ENCODE assay signal across 9 mouse cellular contexts in the genomic region with DNA sequence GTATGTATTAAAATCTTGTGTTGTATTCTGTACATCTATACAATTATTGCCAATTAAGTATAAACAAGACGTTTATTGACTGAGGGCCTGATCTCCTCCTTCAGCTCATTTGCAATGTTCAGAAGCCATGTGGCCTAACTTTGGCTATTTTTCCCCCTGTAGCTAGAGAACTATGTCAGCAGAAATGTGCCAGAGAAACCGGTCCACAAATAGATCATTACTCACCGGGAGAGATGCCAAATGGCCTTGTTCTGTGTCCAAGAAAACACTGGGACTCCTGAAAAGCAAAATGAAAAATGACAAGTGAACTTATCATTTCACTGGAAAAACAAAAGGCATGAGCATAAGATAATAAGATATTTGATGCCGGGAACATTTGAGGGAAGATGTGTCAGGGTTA. TPM values are rescaled to one million over a fixed set of nuclear protein-coding genes. Genes with fewer than 3 reads are reported as not detected.
A peak's percentile ranks its signal among the peaks of the same experiment; 100 is the strongest.
DNase-seq lines count a peak whose midpoint lies in the region; ATAC-seq lines count a peak whose summit lies in the region.
"Had no signal": no experiment of that assay in that cellular context is flagged by ENCODE, and none has a peak within 500 bp of the region (broad histone marks: within the 10 kb centered on the region; RNA-seq: fewer than 3 reads in every experiment).

No protein-coding gene starts in this region.

- H3K9ac ChIP-seq in forebrain, embryonic 14.5 days (ENCODE audit: low read length) = no peak overlapping the region
- no peak overlapping the region for H3K9ac ChIP-seq in forebrain, embryonic 13.5 days
- H3K9ac ChIP-seq: midbrain, embryonic 12.5 days had no signal

- H3K4me2 ChIP-seq in forebrain, embryonic 14.5 days (ENCODE audit: low read length) = no peak overlapping the region
- H3K4me2 ChIP-seq in forebrain, embryonic 13.5 days = no peak overlapping the region
- H3K4me2 ChIP-seq: midbrain, embryonic 12.5 days had no signal

- H3K36me3 ChIP-seq in forebrain, embryonic 14.5 days (ENCODE audit: control insufficient read depth, insufficient read depth, low read length) = no peaks in the 10 kb centered on the region
- H3K36me3 ChIP-seq in forebrain, embryonic 13.5 days (ENCODE audit: poor library complexity, severe bottlenecking) = 0 out of 2 replicates have a peak, but pooled peaks cover 11% of the 10 kb centered on the region
- H3K36me3 ChIP-seq: midbrain, embryonic 12.5 days had no signal

- H3K4me1 ChIP-seq in forebrain, embryonic 14.5 days (ENCODE audit: control insufficient read depth, insufficient read depth, low read length) = no peaks in the 10 kb centered on the region
- no peaks in the 10 kb centered on the region for H3K4me1 ChIP-seq in forebrain, embryonic 13.5 days
- H3K4me1 ChIP-seq: midbrain, embryonic 12.5 days had no signal

- no peaks in the 10 kb centered on the region for H3K9me3 ChIP-seq in forebrain, embryonic 14.5 days (replicated peaks; ENCODE audit: control insufficient read depth, low read length)
- H3K9me3 ChIP-seq in forebrain, embryonic 13.5 days (replicated peaks) = no peaks in the 10 kb centered on the region
- H3K9me3 ChIP-seq: midbrain, embryonic 12.5 days had no signal

- H3K27ac ChIP-seq in forebrain, embryonic 14.5 days (ENCODE audit: low read depth, low read length) = no peak overlapping the region
- no peak overlapping the region for H3K27ac ChIP-seq in forebrain, embryonic 13.5 days
- H3K27ac ChIP-seq: midbrain, embryonic 12.5 days had no signal

- ATAC-seq in forebrain, embryonic 14.5 days = no peak
- ATAC-seq in forebrain, embryonic 13.5 days = no peak
- no peak for ATAC-seq in inflammation-experienced regulatory T-cells, adult 6 months

- 68% methylated on average over 4 of the region's 4 CpGs for WGBS in forebrain, embryonic 14.5 days
- WGBS in forebrain, embryonic 13.5 days = 78% methylated on average over 4 of the region's 4 CpGs

- H3K4me3 ChIP-seq in forebrain, embryonic 14.5 days (ENCODE audit: low read depth, low read length) = no peak overlapping the region
- no peak overlapping the region for H3K4me3 ChIP-seq in forebrain, embryonic 13.5 days
- H3K4me3 ChIP-seq: midbrain, embryonic 12.5 days had no signal

- DNase-seq in forebrain, embryonic 14.5 days (ENCODE audit: low spot score) = peak; percentile 35
- peak; percentile 93 for DNase-seq in Muller cell, postnatal 12 days (ENCODE audit: inconsistent ontology term)
- DNase-seq in cerebellum, postnatal 25 days = peak; percentile 85 to 93
- peak; percentile 51 for DNase-seq in kidney, adult 9 months
- peak; percentile 31 for DNase-seq in lung, postnatal 25 days (ENCODE audit: low spot score)
- DNase-seq in spleen, postnatal 14 days (ENCODE audit: low spot score in 2 of 2) = no peak

- no peaks in the 10 kb centered on the region for H3K27me3 ChIP-seq in forebrain, embryonic 14.5 days (replicated peaks; ENCODE audit: control insufficient read depth, insufficient read depth, low read length)
- H3K27me3 ChIP-seq in forebrain, embryonic 13.5 days = no peaks in the 10 kb centered on the region
- H3K27me3 ChIP-seq: midbrain, embryonic 12.5 days had no signal

RNA-seq across cellular contexts. Expression of a gene that starts 13.8 kb away (rescaled TPM):
- 41.7 and 52.0 TPM in 2 replicates for polyA plus RNA-seq in forebrain, embryonic 14.5 days (2014; fragmentation: Nextera tagmentation; extraction: Ambion mirVana)
- polyA plus RNA-seq in forebrain, embryonic 13.5 days (2015; fragmentation: Nextera tagmentation; extraction: Ambion mirVana) = 30.2 and 32.9 TPM in 2 replicates
- polyA plus RNA-seq in inflammation-experienced regulatory T-cells, adult 6 months (2017; shearing (Covaris generic)) = not detected

Comparison
In these comparisons a context has a peak if more than half of its experiments do, and no peak if none do; other contexts are left out.
1. DNase-seq: peak in forebrain, embryonic 14.5 days (single experiment), Muller cell, postnatal 12 days (single experiment), cerebellum, postnatal 25 days (2 of 2), kidney, adult 9 months (single experiment) and lung, postnatal 25 days (single experiment); none in spleen, postnatal 14 days (0 of 2).
2. RNA of a gene that starts 13.8 kb away (polyA plus RNA-seq): 41.7 to 52.0 TPM in forebrain, embryonic 14.5 days and 30.2 to 32.9 TPM in forebrain, embryonic 13.5 days; not detected in inflammation-experienced regulatory T-cells, adult 6 months; every median in the first group is over 10 times any median in the second.